Mouse (Mus musculus) induced T-regulatory cell, adult 2 months (primary cell): ENCODE data around the gene Hsf2bp.

Experiments
- DNase-seq: peaks from one replicate; pipeline ENCODE4 v3.0.0-alpha.2; 2012; ENCODE audit warnings: low read depth

The Hsf2bp gene

DNA sequence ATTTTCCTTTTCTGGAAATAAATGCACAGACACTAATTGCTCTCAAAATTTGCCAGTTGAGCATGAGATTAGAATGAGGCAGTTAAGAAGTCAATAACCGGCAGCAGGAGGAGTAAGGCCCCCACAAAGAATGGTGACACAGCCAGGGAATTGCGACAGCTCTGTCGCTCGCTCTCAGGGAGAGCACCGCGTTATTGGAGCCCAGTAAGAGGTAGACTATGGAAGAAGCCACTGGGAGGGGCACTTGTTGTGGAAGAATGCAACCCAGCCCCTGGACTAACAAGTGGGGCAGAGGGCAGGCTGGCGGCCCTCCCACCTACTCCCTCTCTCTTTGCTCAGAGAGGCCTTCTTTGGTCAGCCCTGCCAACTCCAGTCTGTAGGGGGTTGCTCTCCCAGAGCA is 4.5 kb downstream of the Hsf2bp start:
- DNase-seq: no peak

DNA sequence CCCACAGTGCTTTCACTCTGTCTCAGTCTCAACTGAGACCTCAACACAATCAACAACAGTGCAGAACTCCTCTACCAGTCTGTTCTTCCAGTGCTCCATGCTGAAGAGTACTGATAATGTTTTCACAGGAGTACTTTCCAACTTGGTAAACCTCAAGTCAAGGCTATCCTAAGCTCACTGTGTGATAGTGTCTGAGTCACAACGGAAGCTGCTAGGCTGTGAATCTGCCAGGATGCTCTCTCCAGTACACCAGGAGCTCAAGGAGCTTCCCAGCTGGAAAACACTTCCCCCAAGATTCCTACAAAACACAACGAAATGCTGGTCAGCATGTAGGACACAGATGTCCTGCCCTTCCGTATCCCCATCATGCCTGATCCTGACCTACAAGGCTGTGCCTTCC is 7.8 kb downstream of the Hsf2bp start:
- no peak for DNase-seq

DNA sequence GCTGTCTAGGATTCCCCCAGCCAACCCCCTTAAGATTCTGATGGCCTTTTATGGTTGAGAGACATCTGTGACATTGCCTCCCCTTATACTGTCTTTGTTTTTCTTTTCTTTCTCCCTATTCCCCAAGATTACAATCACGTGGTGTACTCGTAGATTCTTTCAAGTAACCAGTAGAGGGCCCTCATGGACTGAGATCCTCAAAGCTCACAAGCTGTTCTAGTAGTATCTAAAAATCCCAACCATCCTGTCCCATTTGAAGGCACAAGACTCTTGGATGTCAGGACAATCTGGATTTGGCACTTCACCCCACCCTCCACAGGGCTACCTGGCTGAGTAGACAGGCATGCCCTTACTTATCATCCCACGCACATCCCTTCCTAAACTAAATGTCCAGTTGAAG is 8.5 kb downstream of the Hsf2bp start:
- DNase-seq: peak; percentile 74

- peak; percentile 81 for DNase-seq
Observed at GRCm38 (mm10) chr17:32025386-32025785, 10.8 kb downstream of the Hsf2bp start.

DNA sequence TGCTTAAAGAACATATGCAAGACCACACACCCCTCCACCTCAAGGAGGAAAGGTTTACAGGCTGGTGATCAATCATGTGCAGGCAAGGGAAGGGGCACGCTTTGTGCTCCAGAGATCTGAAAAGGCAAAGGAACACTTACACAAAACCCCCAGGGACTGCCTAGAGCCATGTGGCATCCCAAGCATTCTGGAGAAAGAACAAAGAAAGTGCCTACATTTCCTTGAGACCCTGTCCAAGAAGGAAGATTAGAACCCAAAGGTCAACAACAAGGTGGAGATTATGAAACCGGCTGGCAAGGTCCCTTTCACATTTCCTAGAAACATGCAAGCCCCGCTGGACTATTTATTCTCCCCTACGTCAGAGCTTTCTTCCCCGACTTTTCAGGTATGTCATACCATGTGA is 11.5 kb downstream of the Hsf2bp start:
- no peak for DNase-seq

GRCm38 (mm10) chr17:32023088-32023487 is 13.1 kb downstream of the Hsf2bp start:
- DNase-seq: peak; percentile 64

GRCm38 (mm10) chr17:32022551-32022950 is 13.6 kb downstream of the Hsf2bp start:
- peak; percentile 20 for DNase-seq

GRCm38 (mm10) chr17:32021981-32022380 is 14.2 kb downstream of the Hsf2bp start:
- no peak for DNase-seq

- DNase-seq: no peak
Observed at GRCm38 (mm10) chr17:32018127-32018894, 17.8 kb downstream of the Hsf2bp start.

DNA sequence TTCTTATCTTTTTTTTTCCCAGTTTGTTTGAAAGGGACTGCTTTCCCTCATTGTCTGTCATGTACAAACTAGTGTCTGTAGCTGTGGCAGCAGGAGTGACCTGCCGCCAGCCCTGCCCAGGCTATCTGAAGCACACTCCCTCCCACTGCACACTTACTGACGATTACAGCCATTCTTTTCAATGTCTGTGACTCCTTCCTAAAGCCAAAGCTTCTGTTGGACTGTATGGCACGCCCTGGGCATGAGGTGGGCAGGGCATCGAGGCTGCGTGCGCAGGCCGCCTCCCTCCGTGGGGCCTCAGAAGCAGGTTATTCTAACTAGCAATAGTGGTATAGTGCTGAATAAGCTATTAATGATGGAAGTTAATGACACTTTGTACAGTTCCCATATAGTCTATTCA is 19.7 kb downstream of the Hsf2bp start:
- no peak for DNase-seq

DNA sequence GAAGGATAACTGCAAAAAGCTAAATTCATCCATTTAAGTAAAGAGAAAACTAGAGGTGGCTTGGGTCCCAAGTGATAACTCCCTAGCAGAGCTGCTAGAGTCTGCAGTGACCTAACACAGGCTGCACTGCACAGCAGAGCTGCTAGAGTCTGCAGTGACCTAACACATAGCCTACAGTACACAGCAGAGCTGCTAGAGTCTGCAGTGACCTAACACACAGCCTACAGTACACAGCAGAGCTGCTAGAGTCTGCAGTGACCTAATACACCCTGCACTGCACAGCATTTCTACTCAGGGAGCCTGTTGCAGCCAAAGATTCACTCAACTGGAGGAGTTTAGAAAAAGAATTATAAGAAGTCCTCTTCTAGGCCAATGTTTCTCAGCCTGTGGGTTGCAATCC is 22.5 kb downstream of the Hsf2bp start:
- DNase-seq: no peak

DNA sequence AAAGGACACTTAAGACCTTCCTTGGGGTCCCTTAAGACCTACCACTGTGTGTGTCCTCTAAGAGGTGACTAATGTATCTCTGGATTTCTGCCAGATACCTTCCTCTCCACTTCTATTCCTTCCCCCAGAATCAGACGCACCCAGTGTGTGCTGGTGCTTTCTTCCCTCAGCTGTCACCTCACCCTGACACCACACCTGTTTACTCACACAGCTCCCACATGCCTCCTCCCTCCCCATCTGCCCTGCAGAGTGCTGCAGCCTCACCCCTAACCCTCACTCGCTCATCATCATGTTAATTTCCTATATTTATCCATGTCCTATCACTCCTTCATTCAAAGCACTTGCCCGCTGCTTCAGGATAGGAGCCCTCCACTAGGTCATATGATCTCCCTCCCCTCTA is 23.9 kb downstream of the Hsf2bp start:
- DNase-seq: no peak

DNA sequence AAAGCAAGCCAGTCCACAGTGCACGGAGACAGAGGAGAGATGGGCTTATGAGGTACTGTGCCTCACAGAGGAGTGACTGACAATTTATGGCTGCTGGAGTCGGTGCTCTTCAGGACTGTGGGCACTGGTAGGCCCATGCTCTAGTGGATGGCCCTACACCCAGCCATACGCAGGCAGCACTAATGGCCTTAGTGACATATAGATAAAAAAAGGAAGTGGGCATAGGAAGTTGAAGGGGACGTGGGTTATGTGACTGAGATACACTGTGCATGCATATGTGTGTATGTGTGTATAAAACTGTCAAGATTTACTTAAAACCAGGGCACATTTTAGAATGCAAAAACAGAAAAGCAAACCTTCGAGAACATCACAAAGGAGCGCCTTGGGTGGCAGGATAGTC is 24.5 kb downstream of the Hsf2bp start:
- no peak for DNase-seq

DNA sequence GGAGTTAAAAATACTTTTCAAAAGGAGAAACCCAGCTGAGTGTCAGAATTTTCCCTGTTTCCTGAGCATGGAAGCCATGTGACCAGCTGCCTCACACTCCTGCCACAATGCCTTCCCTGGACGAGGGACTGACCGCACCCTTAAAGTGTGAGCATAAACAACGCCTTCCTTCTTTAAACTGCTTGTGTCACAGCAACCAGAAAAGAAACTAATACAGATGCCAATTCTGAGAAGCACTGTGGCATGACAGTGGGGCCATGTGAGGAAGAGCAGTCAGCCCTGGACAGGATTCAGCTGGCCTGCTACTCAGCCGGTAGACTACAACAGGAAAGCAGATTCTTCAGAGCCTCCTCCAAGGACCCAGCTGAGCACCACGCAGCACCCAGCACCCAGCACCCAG is 29.3 kb downstream of the Hsf2bp start:
- DNase-seq: no peak

DNA sequence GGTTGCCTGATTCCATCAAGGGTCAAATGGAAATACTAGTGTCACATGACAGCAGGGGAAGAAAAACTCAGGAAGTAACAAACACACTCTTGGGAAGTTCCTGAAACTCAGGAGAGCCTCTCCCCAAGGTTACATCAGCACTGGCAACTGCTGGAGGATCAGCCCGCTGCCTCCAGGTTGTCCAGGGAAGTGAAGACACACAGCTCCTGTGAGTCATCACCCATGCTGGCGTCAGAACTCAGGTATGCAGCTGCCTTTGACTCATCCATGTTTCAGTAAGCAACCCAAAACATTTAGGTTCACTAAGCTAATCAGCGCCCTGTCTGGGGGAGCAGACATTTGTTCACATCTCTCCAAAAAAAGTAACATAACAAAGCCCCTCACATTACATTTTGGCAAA is 32.9 kb downstream of the Hsf2bp start:
- no peak for DNase-seq

- no peak for DNase-seq
Observed at GRCm38 (mm10) chr17:31998351-31998750, 37.8 kb downstream of the Hsf2bp start.

DNA sequence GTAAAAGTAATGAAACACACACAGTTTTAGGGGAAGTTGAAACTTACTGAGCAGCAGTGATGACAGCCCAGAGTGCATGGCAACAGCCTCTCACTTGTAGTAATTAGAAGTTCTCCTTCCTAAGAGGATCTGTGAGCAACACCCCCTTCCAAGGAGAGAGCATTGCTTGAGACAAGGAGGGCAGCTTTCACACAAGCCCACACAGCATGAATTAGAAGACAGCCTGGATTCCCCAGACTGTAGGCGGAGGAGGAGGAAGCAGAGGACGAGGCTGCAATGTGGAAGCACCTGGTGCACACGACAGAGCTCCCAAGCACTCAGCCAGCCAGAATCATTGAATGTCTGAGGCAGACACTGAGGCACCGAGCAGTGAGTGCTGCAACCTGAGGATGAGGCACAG is 39.8 kb downstream of the Hsf2bp start:
- DNase-seq: no peak

- no peak for DNase-seq
Observed at GRCm38 (mm10) chr17:31995784-31996183, 40.4 kb downstream of the Hsf2bp start.

DNA sequence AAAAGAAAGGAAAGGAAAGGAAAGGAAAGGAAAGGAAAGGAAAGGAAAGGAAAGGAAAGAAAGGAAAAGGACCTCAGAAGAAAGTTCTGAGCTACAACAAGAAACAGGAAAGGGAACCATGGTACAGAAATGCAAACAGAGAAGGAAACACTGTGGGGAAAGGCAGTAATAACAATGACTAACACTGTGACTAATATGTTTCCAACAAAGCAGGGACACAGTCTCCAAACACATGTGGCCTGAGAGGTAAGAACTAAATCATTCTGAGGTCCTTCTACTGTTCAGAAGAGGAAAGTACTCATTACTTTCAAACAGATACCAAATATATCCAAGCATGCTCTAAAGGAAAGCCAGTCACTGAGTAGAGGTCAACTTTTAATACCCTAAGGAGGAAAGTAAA is 42.0 kb downstream of the Hsf2bp start:
- no peak for DNase-seq

DNA sequence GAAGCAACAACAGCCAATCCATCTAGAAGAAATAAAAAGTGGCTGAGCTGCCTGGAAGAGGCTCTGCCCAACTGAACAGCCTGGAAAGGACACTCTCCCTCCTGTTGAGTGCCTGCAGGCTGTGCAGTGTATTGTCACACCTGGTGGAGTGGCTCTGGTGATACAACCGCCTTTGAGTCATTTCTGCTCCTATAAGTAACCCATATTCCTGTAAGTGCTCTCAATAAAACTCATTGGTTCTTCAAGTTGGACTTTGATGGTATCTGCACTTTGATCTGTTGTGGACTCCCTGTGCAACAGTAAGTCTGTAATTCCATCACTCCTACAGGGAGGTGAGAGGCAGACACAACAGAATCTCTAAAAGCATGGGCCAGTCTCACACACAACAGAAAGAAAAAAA is 42.8 kb downstream of the Hsf2bp start:
- DNase-seq: no peak

DNA sequence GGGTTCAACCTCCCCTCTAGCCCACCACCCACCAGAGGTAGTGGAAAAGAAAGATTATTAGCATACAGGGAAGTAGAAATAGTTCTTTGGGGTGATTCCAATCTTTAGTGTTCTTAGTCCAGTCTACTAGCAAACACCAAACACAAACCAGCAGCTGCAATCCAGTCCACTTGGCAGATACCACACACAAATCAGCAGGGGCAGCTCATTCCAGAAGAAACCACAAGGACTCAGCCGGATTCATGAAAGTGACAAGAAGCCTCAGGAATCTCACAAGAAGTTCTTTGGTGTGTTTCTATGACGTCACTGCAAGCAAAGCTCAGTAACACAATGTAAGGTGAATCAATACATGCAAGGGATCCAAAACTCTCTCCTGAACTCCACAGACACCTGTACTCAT is 44.1 kb downstream of the Hsf2bp start:
- no peak for DNase-seq

DNA sequence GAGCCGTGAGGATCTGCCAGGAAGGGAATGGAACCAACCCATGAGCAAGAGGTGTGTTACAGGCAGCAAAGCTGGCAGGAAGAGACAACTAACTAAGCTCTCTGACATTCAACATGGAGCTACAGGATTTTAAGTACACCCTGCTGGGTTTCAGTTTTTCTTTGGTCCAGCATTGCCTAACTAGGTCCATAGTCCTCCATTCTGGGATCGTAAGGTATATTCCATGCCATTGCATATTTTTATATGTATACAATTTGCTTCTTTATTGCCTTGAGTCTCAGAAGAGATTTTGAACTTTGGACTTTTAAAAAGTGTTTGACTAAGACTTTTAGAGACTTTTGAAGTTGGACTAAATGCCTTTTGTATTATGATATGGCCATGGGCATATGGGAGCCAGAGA is 47.1 kb downstream of the Hsf2bp start:
- DNase-seq: no peak

- DNase-seq: no peak
Observed at GRCm38 (mm10) chr17:31986915-31987314, 49.2 kb downstream of the Hsf2bp start.

DNA sequence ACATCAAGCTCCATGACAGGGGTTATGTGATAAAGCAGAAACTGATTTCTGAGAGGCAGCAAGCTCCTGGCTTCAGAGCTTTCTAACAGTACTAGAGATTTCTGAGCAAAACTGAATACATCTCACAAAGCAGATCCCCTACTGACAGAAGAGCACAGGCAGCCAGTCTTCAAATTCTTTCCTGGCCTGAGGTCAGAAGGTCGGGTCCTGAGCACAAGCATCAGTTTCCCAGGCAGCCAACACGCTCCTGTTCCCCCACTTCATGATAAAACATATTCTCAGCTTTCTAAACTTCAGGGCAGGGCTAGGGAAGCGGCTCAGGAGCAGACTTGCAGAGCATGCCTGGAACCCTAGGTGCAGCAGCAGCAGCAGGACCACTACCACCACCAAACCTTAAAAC is 52.7 kb downstream of the Hsf2bp start:
- DNase-seq: no peak
